Mouse (Mus musculus) CD4-positive helper T cell, adult 2 months (primary cell): ENCODE data around the gene BC005561.
"Not testable (repeated sequence)": the region's sequence is repeated elsewhere in the genome, so short reads cannot be mapped to it uniquely, and the experiment has no call there.

ENCODE experiments used
- DNase-seq: peaks from one replicate; pipeline ENCODE4 v3.0.0-alpha.2; 2012; ENCODE audit warnings: low read depth, missing footprints, low spot score

BC005561 gene

GRCm38 (mm10) chr5:104508195-104508891 is at the start of gene BC005561:
Gene BC005561, plus strand, starts transcription at chr5:104508352.
- DNase-seq, result peak; percentile 79

GRCm38 (mm10) chr5:104458832-104459705 is 49.1 kb upstream of the BC005561 start, which contains the start of gene Pkd2:
Gene Pkd2, plus strand, starts transcription at chr5:104459450.
- DNase-seq, result no peak

GRCm38 (mm10) chr5:104459706-104460455 is 48.3 kb upstream of the BC005561 start:
- no peak for DNase-seq

GRCm38 (mm10) chr5:104460456-104460838 is 47.7 kb upstream of the BC005561 start:
- no peak for DNase-seq

GRCm38 (mm10) chr5:104460856-104461255 is 47.3 kb upstream of the BC005561 start:
- DNase-seq, result no peak

- no peak for DNase-seq
These were observed 42.9 kb upstream of the BC005561 start for GRCm38 (mm10) chr5:104465279-104465678.

GRCm38 (mm10) chr5:104465731-104466130 is 42.4 kb upstream of the BC005561 start:
- DNase-seq, result no peak

GRCm38 (mm10) chr5:104466816-104467215 is 41.3 kb upstream of the BC005561 start:
- no peak for DNase-seq

GRCm38 (mm10) chr5:104468586-104468985 is 39.6 kb upstream of the BC005561 start:
- DNase-seq, result no peak

GRCm38 (mm10) chr5:104470981-104471391 is 37.2 kb upstream of the BC005561 start:
- DNase-seq, result no peak

- DNase-seq, result no peak
These were observed 35.8 kb upstream of the BC005561 start for GRCm38 (mm10) chr5:104472371-104472770.

GRCm38 (mm10) chr5:104480367-104480766 is 27.8 kb upstream of the BC005561 start:
- DNase-seq, result no peak

GRCm38 (mm10) chr5:104482856-104483255 is 25.3 kb upstream of the BC005561 start:
- no peak for DNase-seq

GRCm38 (mm10) chr5:104491561-104491960 is 16.6 kb upstream of the BC005561 start:
- no peak for DNase-seq

GRCm38 (mm10) chr5:104504883-104505282 is 3.3 kb upstream of the BC005561 start:
- no peak for DNase-seq

- no peak for DNase-seq
These were observed 340 bp upstream of the BC005561 start for GRCm38 (mm10) chr5:104507829-104508194.

GRCm38 (mm10) chr5:104511211-104511610 is 3.1 kb downstream of the BC005561 start:
- no peak for DNase-seq

GRCm38 (mm10) chr5:104538612-104539011 is 30.5 kb downstream of the BC005561 start:
- no peak for DNase-seq

GRCm38 (mm10) chr5:104539331-104539730 is 31.2 kb downstream of the BC005561 start:
- no peak for DNase-seq

- DNase-seq, result not testable (repeated sequence)
These were observed 59.9 kb downstream of the BC005561 start for GRCm38 (mm10) chr5:104568079-104568478.

GRCm38 (mm10) chr5:104570766-104571165 is 62.6 kb downstream of the BC005561 start:
- peak; percentile 12 for DNase-seq
